Mouse (Mus musculus): ENCODE results near the gene Aldh16a1. TPM values are rescaled to one million over a fixed set of nuclear protein-coding genes. Genes with fewer than 3 reads are reported as not detected.
"Not testable (repeated sequence)": the region's sequence is repeated elsewhere in the genome, so short reads cannot be mapped to it uniquely, and the experiment has no call there.

Aldh16a1 gene
- total RNA-seq, 2 experiments from 2014 or later: 62.7 to 76.7 TPM

DNA sequence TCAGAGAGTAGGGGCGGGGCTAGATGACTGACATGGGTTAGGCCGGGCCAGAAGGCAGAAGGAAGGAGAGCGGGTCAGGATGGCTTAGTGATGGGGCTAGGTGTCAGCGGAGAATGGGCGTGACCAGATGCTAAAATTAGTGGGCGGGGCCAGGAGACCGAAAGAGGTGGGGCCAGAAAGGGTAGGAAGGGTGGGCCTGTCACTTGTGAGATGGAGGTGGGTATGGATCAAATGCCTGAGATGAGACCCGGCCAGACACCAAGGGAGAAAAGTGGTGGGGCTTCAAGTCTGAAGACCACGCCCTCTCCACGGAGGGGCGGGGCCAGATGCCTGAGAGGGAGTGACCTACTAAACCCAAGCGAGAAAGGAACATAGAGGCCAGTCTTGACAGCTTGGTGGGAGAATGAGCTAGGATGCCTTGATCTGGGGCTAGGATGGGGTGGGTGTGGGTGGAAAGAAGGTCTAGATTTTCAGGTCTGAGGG lies 19.8 kb downstream of the Aldh16a1 start:
- peak in 1 of 2 experiments; percentile 63 for DNase-seq

DNA sequence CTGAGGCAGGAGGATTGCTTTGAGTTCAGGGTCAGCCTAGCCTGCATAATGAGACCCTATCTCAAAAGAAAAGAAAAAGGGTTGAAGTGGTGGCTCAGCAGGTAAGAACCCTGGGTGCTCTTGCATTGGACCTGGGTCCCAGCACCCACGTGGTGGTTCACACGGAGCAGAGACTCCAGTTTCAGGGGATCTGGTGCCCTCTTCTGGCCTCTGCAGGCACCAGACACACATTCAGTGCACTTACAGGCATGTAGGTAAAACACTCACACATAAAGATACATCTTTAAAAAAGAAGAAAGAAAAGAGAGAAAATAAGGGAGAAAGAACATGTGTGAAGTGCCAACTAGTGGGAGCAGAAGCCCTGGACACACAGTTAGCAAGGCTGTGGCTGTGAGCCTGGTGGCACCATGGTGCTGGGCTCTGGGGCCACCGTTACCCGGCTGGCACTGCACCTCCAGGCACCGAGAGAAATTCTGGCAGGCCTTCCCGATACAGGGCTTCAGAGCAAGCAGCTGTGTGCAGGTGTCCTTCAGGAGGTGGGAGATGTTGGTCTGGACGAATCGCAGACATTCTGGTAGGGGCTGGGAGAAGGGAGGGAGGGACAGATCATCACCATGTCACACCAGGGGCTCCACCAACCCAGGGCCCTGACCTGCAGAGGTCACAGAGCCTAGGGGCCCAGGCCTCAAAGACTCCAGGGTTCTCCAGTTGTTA lies 20.8 kb downstream of the Aldh16a1 start:
- no peak for DNase-seq

DNA sequence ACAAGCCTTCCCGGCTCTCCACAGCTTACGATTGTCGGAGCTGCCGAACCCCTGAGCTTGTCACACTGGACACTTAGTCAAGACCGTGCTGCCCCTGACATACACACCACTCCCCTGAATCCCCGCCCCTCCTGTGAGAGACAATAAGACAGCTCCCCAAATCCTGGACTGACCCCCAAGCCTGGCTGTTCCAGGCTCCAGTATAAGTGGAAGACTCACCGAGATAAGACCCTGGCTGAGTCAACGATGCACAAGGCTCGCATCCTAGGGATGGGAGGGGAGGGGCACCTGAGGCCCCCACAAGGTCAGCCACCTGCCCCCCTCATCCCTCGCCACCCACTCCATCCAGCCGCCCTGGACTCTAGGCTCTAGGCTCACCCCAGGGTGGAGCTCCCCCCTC lies 22.5 kb downstream of the Aldh16a1 start:
- DNase-seq: peak in 1 of 2 experiments; percentile 0

DNA sequence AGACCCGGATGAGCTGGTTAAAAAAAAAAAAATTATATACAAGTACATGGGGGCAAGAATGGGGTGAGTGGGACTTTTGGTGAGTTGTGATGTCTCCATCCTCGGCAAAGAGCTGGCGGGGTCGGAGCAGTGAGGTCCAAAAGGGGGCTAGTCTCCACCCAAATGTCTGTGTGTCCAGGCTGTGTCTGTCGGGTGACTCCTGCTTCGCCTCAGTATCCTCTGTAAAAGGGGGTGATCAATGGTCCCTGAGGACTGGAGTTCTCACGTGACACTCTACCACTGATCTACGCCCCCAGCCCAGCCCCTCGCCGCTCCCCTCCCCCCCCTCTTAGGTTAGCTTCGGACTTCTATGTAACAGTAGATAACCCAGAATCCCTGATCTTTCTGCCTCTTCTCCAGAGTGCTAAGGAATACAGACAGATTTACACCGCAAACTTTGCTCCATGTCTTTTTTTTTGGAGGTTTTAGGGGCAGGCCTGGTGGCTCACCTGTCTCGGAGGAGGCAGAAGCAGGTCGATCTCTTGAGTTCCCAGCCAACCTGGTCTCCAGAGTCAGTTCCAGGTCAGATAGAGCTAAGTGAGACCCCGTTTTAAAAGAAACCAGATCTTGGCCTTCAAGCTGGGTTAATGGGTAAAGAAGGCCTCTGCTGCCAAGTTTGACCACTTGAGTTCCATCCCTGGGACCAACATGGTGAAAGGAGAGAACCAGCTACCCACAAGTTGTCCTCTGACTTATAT lies 24.4 kb downstream of the Aldh16a1 start:
- no peak for DNase-seq

DNA sequence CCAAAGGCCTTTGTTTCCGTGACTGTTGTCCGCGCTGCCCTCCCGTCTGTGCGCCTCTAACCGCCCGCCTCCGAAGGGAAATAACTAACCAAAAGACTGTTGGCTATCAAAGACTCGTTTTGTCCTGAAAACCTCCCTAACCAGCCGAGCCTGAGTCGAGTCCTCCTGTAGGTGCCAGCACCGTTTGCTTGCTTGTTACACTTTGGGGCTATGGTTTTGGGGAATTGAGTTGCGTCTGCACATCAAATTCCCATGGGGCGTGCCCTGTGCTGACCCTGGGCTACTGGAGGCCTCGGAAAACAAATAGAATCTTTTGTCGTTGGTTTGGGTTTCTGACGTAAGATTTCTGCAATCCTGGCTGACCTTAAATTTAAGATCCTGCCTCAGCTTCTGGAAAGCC lies 25.1 kb downstream of the Aldh16a1 start:
- DNase-seq: peak; percentile 52 to 65

DNA sequence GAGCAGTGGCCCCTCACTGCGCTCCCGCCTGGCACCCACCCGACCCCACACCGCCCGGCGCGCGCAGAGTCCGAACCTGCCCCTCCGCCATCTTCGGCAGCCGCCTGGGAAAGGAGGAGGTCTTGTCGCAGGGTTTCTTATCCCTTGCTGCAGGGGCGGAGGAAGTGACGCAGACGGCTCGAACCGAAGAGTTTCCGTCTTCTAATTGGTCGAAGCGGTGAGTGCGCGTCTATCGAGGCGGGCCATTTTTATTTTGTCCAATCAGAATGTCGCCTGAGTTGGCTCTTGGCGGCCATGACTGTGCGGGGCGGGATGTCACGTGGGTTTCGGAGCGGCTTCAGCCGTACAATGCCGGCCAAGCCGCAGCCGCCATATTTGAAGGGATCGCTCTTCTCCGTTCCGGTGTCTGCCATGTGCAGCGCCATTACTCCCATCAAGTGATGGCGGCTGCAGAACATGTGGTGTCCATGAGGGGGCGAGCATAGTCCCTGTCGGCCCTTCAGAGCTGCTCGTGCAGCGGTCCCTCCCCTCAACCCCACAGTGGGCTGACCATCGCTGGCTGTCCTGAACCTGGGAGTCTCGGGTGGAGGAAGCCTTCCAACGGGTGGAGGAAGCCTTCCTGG lies 25.6 kb downstream of the Aldh16a1 start, which contains the start of gene Rpl13a:
TSS of gene Rpl13a (minus strand) at position 138 of the 623 bp plus-strand sequence.
- DNase-seq: peak; percentile 98 to 99

DNA sequence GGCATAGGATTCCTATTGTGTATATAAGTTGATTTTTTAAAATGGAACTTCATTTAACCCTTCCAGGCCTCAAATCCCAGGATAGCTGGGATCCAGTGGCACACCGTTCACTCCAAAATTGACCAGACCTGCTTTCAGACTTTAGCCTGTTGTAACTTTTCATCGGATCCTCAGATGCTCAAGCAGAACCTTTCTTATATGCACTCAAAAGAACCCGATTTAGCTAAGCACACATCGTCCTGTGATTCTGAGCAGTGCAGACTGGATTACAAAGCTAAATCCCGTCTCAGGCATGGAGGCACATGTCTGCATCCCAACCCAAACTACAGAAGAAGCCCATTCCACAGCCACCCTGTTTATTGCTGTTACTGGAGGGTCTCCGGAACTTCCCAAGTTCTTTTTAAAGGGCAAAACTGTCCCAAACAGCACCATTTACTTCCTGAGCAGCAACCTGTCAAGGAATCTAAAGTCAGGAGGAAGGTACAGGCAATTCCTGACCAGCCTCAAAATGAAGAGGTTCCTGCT lies 26.6 kb downstream of the Aldh16a1 start:
- DNase-seq: no peak

DNA sequence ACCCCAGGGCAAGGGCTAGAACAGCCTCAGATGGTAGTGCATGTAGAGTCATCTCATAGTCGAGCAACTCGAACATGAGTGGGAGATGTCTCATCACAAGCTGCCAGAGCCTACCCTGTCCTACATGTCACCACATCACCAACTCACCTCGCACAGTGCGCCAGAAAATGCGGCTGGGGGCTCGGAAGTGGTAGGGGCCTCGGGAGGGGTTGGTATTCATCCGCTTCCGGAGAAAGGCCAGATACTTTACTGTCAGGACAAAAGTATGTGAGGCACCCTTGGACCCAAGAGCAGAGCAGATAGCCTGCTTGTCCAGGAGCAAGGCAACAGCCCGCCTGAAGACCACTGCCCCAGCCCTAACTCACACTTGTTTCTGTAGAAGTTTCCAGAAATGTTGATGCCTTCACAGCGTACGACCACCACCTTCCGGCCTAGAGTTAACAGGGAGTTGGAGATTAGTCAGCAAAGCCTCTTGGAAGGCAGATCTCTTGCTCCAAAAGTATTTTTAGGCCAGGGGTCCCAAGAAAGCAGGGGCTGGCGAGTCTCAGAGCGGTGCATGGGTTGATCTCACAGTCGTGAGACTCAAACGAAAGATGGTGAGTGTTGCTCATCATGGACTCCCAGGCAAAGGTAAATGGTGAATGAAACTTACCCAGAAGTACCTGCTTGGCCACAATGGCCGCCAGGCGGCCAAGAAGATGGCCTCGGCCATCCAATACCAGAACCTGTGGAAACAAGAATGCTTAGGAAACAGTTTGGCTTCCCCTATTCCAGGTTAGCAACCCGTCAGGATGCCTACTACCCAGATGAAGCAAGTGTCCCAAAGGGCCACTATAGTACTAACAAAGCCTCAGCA lies 27.3 kb downstream of the Aldh16a1 start:
- no peak for DNase-seq

DNA sequence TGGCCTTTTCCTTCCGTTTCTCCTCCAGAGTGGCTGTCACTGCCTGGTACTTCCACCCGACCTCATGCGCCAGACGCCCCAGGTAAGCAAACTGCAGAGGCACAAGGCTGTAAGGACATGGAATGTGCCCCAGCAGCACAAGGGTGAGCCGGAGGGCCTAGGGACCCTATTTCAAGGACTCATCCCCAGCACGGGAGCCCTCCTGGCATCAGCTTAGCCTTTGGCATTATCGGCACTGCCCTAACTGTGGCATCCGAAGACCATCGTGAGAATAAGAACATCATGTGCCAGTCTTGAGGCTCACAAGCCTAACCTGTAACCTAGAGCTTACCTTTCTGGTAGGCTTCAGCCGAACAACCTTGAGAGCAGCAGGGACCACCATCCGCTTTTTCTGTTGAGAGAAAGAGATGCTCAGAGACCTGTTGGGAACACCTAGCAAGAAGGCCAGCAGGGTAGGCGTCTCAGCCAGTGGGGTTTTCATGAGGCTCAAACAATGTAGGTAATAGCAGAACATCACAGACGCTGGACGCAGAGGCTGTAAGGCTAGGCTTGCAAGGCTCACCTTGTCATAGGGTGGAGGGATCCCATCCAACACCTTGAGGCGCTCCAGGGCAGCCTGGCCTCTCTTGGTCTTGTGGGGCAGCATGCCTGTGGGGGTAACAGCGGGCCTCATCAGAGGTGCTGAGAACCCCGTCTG lies 28.1 kb downstream of the Aldh16a1 start:
- no peak for DNase-seq

DNA sequence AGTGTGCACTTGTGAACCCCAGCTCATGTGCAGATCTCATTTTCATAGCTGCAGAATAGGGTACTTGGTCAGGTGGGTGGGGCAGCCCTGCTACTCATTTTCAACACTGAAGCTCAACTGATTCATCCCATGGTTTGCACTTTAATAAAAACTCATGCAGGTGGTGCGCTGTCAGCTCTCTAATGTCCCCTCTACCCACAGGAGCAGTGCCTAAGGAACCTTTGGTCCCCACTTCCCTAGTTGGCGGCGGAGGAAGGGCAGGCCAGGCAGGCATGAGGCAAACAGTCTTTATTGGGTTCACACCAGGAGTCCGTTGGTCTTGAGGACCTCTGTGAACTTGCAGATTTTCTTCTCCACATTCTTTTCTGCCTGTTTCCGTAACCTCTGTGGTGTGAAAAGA lies 28.7 kb downstream of the Aldh16a1 start:
- DNase-seq: not testable (repeated sequence)

DNA sequence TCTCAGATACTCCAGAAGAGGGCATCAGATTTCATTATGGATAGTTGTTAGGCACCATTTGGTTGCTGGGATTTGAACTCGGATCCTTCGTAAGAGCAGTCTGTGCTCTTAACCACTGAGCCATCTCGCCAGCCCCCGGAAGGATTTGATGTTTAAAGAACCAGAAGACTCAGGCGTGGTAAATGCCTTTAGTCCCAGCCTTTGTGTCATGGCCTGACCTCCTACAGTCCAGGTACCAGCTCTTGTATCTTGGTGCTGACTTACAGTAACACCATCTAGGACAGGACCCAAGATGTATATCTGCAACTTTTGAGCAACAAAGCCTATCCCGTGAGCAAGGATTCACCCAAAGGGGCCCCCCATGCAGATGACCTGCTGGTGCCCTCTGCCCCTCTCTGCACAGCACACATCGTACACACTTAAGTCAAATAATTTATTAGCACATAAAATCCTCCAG lies 29.2 kb downstream of the Aldh16a1 start:
- DNase-seq: no peak

DNA sequence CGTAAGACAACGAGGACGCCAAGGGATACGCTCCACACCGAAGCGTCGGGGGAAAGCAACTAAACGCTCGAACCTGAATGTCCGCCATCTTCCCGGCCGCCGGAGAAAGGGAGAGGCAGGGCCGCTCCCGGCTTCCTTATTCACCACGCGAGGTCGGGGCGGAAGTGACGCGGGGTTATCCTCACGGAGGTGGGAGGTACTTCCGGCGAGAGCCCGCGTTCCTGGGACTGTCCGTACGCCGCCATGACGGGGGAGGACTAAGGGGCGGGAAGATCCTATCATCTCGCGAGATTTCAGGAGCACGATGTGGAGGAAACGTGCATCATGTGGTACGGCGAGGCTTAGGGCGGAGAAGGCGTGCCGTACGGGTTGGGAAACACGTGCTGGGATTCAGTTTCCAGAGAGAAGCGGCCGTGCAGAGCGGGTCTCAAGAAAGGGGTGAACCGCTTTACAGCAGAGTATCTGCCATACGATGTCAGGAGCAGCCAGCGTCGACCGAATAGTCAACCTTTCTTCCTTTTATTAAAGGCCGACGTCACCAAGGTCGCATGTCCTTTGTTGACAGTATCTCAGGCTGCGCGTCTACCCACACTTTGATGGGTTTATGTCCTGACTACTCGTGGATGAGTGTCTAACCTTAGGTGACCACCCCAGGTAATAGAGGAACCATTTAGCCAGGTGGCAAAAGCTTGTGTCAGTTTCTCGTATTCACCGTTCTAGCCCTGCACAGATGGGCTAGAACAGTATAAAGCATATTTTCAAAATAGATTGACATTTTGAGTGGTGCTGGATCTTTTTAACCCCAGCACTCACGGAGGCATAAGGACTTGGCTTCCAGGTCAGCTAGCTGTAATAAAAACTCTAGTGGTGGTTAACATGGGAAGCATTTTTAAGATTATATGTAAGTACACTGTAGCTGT lies 29.9 kb downstream of the Aldh16a1 start, which contains the start of gene Rps11:
TSS of gene Rps11 (minus strand) at position 216 of the 920 bp plus-strand sequence.
- DNase-seq: peak; percentile 99

DNA sequence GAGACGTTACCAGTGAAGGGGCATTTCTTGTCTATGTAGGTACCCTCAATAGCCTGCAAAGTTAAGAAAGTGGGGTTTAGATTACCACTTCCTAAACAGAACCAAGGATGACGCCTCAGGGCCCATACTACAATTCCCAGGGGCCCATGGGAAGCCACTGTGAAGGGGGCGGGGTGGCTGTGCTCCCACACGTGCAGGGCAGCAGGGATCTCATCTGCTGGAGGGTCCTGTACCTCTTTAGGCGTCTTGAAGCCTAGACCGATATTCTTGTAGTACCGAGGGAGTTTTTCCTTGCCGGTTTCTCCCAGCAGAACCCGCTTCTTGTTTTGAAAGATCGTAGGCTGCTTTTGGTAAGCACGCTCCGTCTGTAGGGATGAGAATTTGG lies 31.2 kb downstream of the Aldh16a1 start:
- peak in 1 of 2 experiments; percentile 74 for DNase-seq

DNA sequence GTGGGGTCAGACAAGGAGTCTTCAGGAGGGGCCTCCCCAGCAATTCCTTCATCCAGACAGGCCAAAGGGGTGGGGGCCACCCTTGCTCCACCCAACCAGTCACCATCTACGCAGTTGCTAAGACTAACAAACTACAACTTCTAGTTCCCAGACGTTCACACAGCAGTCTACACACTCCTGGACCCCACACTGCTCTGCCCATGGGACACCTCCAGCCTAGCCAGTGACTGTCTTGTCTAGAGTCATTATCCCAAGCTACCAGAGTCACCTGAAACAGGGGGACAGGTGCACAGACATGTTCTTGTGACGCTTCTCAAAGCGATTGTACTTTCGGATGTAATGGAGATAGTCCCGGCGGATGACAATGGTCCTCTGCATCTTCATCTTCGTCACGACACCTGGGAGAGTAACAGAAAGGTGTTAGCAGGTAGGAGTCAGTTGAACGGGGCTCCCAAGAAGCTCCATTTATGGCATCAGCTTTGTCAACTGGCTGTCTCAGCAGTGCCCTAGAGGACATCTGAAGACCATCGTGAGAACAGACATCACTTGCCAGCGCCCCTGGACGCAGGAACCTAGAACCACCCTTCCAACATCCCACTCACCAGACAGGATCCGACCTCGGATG lies 31.7 kb downstream of the Aldh16a1 start:
- no peak for DNase-seq

DNA sequence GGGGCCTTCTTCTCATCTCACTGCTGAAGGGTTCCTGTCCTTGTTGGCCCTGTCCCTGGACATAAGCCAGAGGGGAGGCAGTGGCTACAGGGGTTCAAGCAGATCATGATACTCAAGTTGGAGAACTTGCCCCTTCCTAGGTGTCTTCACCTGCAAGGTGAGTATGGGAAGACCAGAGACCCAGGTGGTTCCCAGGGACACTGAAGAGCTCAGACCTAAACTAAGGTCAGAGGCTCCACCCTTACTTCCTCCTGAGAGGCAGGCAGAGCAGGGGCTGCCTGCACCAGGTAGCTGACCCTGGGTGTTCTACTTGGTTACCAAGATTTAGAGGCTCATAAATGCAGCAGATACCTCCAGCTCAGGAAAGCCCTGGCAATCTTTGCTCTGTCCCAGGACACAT lies 32.4 kb downstream of the Aldh16a1 start:
- no peak for DNase-seq

DNA sequence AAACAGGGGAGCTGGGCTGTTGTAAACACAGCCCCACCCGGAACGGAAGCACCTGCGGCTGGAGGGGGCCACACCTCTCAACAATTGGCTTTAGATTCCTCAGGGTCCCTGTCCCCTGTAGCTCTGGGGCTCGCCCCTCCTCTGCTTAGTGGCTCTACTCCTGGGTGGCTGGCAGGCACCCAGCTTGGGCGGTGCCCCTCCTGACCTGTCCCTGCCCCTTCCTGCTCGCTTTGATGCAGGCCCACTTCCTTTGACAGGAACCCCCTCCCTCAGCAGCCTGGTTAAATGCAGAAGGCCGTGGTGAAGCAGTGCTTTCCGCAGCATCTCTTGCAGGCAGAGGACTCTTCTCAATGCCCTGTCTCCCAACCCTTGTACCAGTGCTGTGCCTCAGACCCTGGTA lies 33.0 kb downstream of the Aldh16a1 start:
- peak; percentile 58 to 77 for DNase-seq

DNA sequence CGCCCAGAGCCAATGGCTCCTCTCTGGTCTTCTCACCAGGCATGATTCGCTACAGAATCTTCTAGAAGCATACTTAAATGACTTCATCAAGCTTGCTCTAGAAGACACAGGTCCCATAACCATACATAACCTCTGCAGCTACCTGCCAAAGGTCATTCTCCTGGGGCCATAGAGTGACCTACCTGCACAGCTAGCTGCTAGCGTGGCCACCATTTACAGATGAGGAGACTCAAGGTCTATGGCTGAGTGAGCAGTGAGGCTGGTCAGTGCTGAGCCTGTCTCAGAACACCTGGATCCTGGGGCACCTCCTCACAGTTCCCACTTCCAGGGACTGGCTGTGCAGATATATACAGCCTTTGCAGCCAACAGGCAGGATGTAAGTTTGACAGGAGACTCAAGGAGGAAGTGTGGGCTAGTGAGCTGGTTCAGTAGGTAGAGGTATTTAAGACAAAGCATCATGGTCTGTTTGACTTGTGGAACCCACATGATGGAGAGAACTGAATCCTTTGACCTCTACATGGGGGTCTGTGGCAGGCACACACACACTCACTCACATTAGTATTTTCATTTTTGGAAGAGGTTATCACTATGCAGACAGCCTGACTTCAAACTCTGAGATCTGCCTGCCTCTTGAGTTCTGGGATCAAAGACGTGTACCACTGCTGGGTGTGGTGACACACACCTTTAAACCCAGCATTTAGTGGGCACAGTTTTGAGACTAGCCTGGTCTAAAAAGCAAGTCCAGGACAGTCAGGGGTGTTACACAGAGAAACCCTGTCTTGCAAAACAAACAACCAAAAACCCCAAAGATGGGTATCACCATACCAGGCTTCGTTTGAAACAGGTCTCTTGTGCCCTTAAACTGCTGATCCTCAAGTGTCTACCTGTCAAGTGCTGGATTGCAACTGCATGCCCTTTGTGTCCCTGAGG lies 34.3 kb downstream of the Aldh16a1 start:
- no peak for DNase-seq

DNA sequence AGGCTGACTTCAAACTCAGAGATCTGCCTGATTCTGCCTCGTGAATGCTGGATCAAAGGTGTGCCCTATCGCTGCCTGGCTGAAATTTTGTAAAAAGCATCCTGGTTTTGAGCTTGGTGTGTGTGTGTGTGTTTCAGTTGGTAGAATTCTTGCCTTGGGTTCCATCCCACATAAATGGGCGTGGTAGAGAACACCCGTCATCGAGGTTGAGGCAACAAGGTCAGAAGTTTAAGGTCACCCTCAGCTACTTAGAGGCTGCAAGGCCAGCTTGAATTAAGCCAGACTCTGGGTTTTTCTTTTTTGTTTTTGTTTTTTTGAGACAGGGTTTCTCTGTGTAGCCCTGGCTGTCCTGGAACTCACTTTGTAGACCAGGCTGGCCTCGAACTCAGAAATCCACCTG lies 36.0 kb downstream of the Aldh16a1 start:
- DNase-seq: no peak
